Mouse (Mus musculus): ENCODE data around the gene Bphl. TPM values are rescaled to one million over a fixed set of nuclear protein-coding genes. Genes with fewer than 3 reads are reported as not detected.

The Bphl gene
- total RNA-seq, 2 experiments from 2014 or later: 48.7 to 55.0 TPM

Other genes starting within 250 kb of the Bphl start
- not detected for gene Serpinb6e, start 194.2 kb upstream of the Bphl start, total RNA-seq (2021)
- under 1 TPM in 1 of 2 experiments, not detected in 1; 0.86 TPM for gene Serpinb6c, start 131.9 kb upstream of the Bphl start, total RNA-seq (2021)
- gene Nqo2, start 72.9 kb upstream of the Bphl start, total RNA-seq (2021): 1 to 10 TPM; 6.2 to 7.8 TPM
- gene Ripk1, start 35.2 kb upstream of the Bphl start, total RNA-seq (2021): 1 to 10 TPM; 6.0 to 7.6 TPM
- 10 to 100 TPM; 38.1 to 43.4 TPM for gene Serpinb6a, start 34.8 kb upstream of the Bphl start, total RNA-seq (2021)
- 1,000 to 10,000 TPM; 1,112 to 1,144 TPM for gene Tubb2a, start 40.4 kb downstream of the Bphl start, total RNA-seq (2021)
- gene Tubb2b, start 92.9 kb downstream of the Bphl start, total RNA-seq (2021): 100 to 1,000 TPM; 255 to 264 TPM
- gene Psmg4, start 125.4 kb downstream of the Bphl start, total RNA-seq (2021): 10 to 100 TPM; 25.1 TPM

Measured in layer of hippocampus, postnatal 36 days (tissue).